Mouse (Mus musculus) Muller cell, postnatal 12 days (primary cell): ENCODE measurements around the gene Xpc.

ENCODE experiments used
- DNase-seq: peaks from one replicate; pipeline ENCODE4 v3.0.0-alpha.2; 2015; ENCODE audit errors: inconsistent ontology term

The Xpc gene

GRCm38 (mm10) chr6:91525544-91525943, 9.9 kb upstream of the Xpc start:
- no peak for DNase-seq

- no peak for DNase-seq
Observed at GRCm38 (mm10) chr6:91522816-91523215, 7.1 kb upstream of the Xpc start.

GRCm38 (mm10) chr6:91518454-91519020, 2.8 kb upstream of the Xpc start:
- no peak for DNase-seq

- no peak for DNase-seq
Observed at GRCm38 (mm10) chr6:91514737-91515362, 838 bp downstream of the Xpc start.

GRCm38 (mm10) chr6:91514135-91514534, 1.6 kb downstream of the Xpc start:
- no peak for DNase-seq

- no peak for DNase-seq
Observed at GRCm38 (mm10) chr6:91510211-91510610, 5.5 kb downstream of the Xpc start.

GRCm38 (mm10) chr6:91509326-91509725, 6.4 kb downstream of the Xpc start:
- peak; percentile 47 for DNase-seq

- no peak for DNase-seq
Observed at GRCm38 (mm10) chr6:91508041-91508440, 7.6 kb downstream of the Xpc start.

- DNase-seq, result no peak
Observed at GRCm38 (mm10) chr6:91506036-91506435, 9.7 kb downstream of the Xpc start.

GRCm38 (mm10) chr6:91503302-91503701, 12.4 kb downstream of the Xpc start:
- DNase-seq, result no peak

- no peak for DNase-seq
Observed at GRCm38 (mm10) chr6:91494526-91494925, 21.2 kb downstream of the Xpc start.

GRCm38 (mm10) chr6:91493053-91493452, 22.6 kb downstream of the Xpc start:
- no peak for DNase-seq

GRCm38 (mm10) chr6:91491004-91491403, 24.7 kb downstream of the Xpc start:
- DNase-seq, result no peak

GRCm38 (mm10) chr6:91489872-91490271, 25.8 kb downstream of the Xpc start:
- no peak for DNase-seq

- DNase-seq, result peak; percentile 91
Observed at GRCm38 (mm10) chr6:91488496-91489212, 27.0 kb downstream of the Xpc start.

- no peak for DNase-seq
Observed at GRCm38 (mm10) chr6:91486736-91487453, 28.8 kb downstream of the Xpc start.

- DNase-seq, result no peak
Observed at GRCm38 (mm10) chr6:91483371-91483770, 32.3 kb downstream of the Xpc start.

- DNase-seq, result peak; percentile 60
Observed at GRCm38 (mm10) chr6:91476541-91476940, 39.1 kb downstream of the Xpc start.

- peak; percentile 75 for DNase-seq
Observed at GRCm38 (mm10) chr6:91474441-91475190, 41.1 kb downstream of the Xpc start.

GRCm38 (mm10) chr6:91473805-91474440, 41.8 kb downstream of the Xpc start:
- no peak for DNase-seq
